Mouse (Mus musculus): ENCODE data around the gene Eno4.
"Not testable (repeated sequence)": the region's sequence is repeated elsewhere in the genome, so short reads cannot be mapped to it uniquely, and the experiment has no call there.

Gene Eno4

GRCm38 (mm10) chr19:58942841-58943828 lies at the start of gene Eno4, which contains the start of gene Hspa12a:
TSS of gene Eno4 (plus strand) at chr19:58943425.
TSS of gene Hspa12a (minus strand) at chr19:58943654.
- DNase-seq (ENCODE audit: low read depth) = peak; percentile 91

DNA sequence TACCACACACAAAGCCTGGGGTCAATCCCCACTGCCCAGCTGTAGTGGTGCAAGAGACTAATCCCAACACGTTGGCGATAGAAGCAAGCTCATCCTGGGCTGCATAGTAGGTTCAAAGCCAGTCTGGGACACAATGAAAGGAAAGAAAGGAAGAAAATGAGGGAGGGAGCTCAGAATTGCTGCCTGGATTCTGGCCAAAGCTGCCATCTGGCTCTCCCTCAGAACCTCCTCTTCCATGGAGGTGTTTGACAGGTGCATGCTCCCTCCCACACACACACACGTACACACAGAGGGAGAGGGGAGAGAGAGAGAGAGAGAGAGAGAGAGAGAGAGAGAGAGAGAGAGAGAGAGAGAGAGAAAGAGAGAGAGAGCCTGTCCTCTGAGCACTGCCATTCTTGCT lies 47.0 kb upstream of the Eno4 start:
- DNase-seq (ENCODE audit: low read depth) = no peak

- DNase-seq (ENCODE audit: low read depth) = not testable (repeated sequence)
Measured at GRCm38 (mm10) chr19:58900471-58900870, 42.8 kb upstream of the Eno4 start.

GRCm38 (mm10) chr19:58903079-58903898 lies 39.9 kb upstream of the Eno4 start:
- DNase-seq (ENCODE audit: low read depth) = no peak

DNA sequence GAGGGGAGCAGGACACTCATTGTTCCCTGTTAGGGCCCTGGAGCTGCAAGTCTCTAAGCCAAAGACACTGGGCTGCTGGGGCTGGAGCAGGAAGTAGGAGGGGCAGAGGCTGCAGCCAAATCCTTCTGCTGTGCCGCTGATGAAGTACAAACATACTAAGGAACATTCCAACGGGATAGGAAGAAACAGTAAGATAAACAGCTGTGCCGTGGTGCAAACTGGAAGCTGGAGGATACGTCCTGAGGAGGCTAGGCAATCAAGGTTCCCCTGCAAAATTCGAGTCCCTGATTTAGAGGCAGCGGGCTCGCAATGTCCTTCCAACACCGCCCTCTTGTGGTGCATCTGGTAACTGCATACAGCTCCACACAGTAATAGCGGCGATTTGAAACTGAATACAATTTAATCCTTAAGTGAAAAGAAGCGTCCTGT lies 39.3 kb upstream of the Eno4 start:
- DNase-seq (ENCODE audit: low read depth) = peak; percentile 30

DNA sequence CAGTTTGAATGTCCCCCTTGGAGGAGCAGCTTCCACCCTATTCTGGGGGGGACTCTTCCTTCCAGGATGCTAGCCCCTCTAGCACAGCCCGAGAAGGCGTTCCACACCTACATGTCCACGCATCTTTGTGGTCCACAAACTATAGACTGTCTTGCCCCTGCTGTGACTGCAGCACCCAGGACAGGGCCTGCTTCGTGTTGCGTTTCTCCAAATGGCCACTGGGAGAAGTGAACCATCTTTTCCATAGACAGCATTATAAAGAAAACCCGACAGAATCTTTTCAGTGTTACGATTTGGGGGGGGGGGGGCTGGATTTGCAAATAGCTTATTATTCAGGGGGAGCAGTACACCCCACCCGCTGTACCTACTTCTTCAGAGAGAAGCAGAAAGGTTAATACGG lies 36.5 kb upstream of the Eno4 start:
- no peak for DNase-seq (ENCODE audit: low read depth)

GRCm38 (mm10) chr19:58908018-58908417 lies 35.2 kb upstream of the Eno4 start:
- no peak for DNase-seq (ENCODE audit: low read depth)

DNA sequence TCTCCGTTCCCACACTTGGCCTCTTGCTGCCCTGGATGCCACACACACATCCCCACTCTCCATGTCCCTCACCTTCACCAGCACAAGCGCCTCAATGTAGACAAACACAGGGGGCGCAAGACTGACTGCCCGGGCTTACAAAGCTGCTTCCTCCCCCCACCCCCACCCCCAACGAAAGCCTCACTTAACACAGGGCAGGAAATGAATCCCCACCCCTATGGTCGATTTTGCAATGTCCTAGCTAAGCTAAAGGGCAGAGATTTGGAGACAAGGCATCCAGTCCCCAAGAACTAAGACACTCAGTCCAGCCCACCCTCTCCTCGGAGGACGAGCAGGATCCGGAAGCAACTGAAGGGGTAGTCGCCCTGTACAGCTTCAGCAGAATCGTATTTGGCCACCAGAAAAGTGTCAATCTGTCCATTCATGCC lies 32.3 kb upstream of the Eno4 start:
- no peak for DNase-seq (ENCODE audit: low read depth)

DNA sequence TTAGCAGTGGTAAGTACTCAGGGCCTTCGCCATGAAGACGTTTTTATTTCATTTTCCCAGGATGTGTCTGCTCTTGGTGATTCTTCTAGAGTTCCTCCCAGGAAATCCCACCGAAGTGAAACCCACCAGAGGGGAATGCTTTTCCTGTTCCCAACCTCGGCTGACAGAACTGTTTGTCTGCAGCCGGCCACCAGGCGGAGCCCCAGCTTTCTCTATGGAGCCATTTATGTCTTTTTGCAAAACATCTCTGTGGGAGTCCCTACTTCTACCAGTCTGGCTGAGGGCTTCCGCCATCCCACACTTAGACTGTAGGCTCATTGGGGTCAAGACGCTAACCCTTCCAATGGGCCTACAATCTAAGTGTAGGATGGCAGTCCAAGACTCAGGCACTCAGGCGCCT lies 31.8 kb upstream of the Eno4 start:
- peak; percentile 14 for DNase-seq (ENCODE audit: low read depth)

DNA sequence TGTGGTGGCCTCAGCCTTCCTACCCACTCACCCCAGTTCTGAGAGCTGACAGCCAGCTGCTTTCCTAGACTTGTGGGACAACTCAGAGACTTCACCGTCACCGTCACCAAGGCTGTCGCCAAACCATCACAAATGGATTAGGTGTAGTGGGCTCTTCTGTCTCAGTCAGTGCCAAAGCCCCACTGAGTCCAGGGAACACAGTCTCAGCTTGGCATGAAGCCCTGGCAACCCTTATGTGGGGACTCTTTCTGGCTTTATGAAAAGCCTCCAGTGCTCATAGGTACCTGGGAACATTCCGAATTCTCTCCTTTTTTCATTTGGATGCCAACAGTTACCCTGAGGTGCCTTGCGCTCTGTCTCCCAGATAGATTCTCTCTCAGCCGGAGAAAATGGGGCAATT lies 29.9 kb upstream of the Eno4 start:
- no peak for DNase-seq (ENCODE audit: low read depth)

- DNase-seq (ENCODE audit: low read depth) = no peak
Measured at GRCm38 (mm10) chr19:58918597-58918996, 24.6 kb upstream of the Eno4 start.

DNA sequence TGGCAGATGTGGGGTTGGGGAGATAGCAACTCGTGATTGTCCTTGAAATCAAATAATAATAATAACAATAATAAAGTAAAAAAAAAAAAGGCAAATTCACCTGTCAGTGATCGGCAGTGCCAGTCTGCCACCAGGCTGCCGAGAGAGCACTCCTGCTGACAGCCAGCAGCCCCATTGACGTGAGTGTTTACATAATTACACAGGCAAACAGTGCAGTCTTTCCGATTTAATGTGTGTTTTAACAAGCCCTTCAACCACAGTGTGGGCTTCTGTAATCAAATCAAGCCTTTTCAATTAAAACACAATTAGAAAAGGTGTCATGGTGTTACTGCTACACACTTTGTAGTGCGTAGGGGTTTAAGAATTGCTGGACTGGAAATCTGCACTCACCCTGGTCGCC lies 24.1 kb upstream of the Eno4 start:
- no peak for DNase-seq (ENCODE audit: low read depth)

- no peak for DNase-seq (ENCODE audit: low read depth)
Measured at GRCm38 (mm10) chr19:58931081-58931800, 12.0 kb upstream of the Eno4 start.

DNA sequence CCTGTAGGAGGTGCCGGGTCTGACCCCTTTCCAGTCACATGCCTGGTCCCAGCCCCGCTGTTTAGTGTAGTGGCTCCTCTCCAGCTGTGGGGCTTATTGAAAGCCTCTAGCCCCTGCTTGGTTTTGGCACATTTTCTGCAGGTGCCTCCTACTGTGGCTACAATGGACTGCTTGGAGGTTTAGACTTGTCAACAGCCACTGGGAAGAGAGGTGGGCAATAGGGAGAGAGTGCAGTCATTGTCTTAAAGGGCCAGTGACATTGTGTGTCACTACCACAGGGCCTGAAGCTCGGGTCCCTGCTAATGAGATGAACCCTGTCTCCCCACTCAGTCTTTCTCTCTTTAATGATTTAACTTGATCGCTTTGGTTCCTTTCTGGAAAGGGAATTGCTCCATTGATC lies 10.2 kb upstream of the Eno4 start:
- DNase-seq (ENCODE audit: low read depth) = no peak

DNA sequence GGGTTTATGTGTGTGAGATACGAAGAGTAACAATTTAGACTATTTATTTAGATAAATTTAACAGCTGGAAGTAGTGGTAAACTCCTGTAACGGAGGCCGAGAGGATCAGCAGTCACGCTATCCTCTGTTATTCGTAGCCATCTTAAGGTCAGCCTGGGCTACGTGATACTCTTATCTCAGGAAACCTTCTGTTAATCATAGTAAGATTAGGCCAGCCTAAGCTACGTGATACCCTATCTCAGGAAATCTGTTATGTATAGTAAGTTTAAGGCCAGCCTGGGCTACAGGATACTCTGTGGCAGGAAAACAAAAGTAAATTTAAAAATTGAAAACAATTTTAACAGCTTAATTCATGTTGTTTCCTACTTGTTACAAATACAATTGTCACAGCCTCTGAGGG lies 2.7 kb downstream of the Eno4 start:
- no peak for DNase-seq (ENCODE audit: low read depth)

- no peak for DNase-seq (ENCODE audit: low read depth)
Measured at GRCm38 (mm10) chr19:58951521-58951920, 8.3 kb downstream of the Eno4 start.

DNA sequence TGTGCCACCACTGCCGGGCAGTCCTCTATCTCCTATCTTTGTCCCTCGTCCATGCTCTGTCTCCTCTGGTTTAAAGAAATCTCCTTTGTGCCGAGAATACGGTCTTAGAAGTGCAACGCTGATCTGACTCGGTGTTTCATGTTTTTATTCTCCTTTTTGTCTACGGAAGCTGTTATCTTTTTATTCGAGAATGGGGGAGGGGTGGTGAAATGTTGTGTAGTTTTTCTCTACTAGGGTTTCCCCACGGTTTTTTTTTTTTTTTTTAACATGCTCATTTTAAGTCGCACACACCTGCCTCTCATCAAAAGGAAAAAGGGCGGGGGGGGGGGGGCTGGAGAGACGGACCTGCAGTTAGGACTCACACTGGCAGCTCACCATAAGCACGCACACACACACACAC lies 9.0 kb downstream of the Eno4 start:
- no peak for DNase-seq (ENCODE audit: low read depth)

- DNase-seq (ENCODE audit: low read depth) = no peak
Measured at GRCm38 (mm10) chr19:58954779-58955178, 11.6 kb downstream of the Eno4 start.

DNA sequence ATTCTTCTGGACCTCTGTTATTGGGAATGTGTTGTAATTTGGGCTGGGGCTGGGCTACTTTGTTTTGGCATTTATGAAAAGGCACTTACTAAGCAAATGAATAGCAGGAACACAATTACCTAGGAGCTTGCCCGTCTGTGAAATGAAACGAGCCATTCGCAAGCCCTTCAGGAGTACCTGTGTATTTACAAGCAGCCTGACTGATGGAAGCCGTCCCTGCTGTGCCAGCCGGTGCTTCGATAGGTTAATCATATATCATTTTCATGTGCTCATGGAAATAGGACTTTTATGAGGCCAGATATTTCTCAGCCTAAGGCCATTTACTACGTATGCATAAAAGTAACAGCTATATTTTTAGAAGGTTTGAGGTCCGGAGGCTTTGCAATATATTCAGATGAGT lies 19.8 kb downstream of the Eno4 start:
- DNase-seq (ENCODE audit: low read depth) = no peak

DNA sequence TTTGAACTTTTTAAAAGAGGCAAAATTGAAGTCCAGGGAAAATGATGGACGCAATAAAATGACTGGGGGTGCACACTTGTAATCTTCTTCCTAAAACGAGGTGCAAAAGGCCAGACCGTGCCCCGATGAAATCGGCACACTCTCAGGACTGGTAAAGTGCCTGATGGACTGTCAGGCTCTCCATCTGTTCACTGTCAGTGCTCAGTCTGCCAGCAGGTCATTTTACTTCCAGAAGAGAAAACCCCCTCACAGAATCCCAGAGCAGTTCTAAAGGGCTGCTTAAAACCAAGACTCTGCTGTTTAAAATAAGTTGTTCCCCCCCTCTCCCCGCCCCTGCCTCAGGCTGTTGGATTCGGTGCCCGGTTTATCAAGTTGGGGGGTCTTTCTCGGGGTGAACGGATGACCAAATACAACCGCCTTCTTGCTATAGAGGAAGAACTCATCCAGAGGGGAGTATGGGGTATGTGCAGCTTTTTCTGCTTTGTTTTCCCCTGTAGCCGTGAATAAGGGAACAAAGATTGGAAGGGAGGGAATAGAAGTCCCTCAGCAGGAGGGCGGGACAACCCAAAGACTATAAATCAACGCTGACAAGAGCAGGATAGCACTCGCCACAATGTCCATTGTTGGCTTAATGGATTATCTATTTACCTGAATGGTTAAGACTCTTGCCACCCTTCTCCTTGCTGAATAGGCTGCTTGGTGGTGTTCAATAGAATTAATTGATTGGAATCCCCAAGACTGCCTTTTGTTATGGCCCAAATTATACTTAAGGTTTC lies 25.7 kb downstream of the Eno4 start:
- DNase-seq (ENCODE audit: low read depth) = no peak

- DNase-seq (ENCODE audit: low read depth) = no peak
Measured at GRCm38 (mm10) chr19:58970826-58971225, 27.6 kb downstream of the Eno4 start.

All from fibroblast of lung, adult 2 months (primary cell).